Mouse (Mus musculus) small intestine, adult 2 months (tissue): ENCODE measurements around the gene Eif2b4.

Experiments used
- CTCF ChIP-seq: fragments of 200-500 bp; IDR thresholded peaks from 2 replicates; pipeline ENCODE4 v1.5.1; 2012; ENCODE audit warnings: low read depth, mild to moderate bottlenecking, control low read depth, inconsistent platforms, low read length, moderate library complexity, mixed read lengths; ENCODE audit not compliant: insufficient replicate concordance, insufficient read length; ENCODE audit errors: extremely low read depth
- POLR2A ChIP-seq: fragments of 200-500 bp; IDR thresholded peaks from 2 replicates; pipeline ENCODE4 v1.6.1; 2012; ENCODE audit warnings: low read depth, mild to moderate bottlenecking, control low read depth, inconsistent platforms, low read length, moderate library complexity

- TF ChIP-seq CTCF, result no peak
- no peak for TF ChIP-seq POLR2A
Measured at GRCm38 (mm10) chr5:31218294-31218693, 25.1 kb upstream of the Eif2b4 start.
